Mouse (Mus musculus): ENCODE measurements at regions not wholly inside any gene's neighbourhood (a gene's known extent, or its start where the extent isn't known, plus 50 kb on each side); places are given as distances from the start of the nearest gene placed in this dataset.

GRCm38 (mm10) chr3:151938472-151939029 is 101.1 kb upstream of the Ptgfr start:
- no peak for TF ChIP-seq EP300 (IDR thresholded peaks at IDR 0.05)
- no peak for TF ChIP-seq CTCF (IDR thresholded peaks at IDR 0.05)

Data from lung, postnatal 0 days (tissue).